Mouse (Mus musculus) spleen, adult 2 months (tissue): ENCODE results near the gene Tead3. TPM values are rescaled to one million over a fixed set of nuclear protein-coding genes. Genes with fewer than 3 reads are reported as not detected.

Experiments
- DNase-seq, 2 experiments: peaks; one replicate each; pipeline versions ENCODE4 v3.0.0 to v3.0.0-alpha.2; 2012 to 2021; ENCODE audit warnings: low spot score in 2 of 2, low read depth in 1 of 2
- H3K27ac ChIP-seq: fragments of 200-500 bp; 2 replicates; pipeline ENCODE4 v1.5.1; 2012; ENCODE audit warnings: low read length, inconsistent platforms; ENCODE audit not compliant: insufficient read depth
- H3K27me3 ChIP-seq: fragments of 200-500 bp; 2 replicates; pipeline ENCODE4 v1.6.1; 2012; ENCODE audit warnings: mild to moderate bottlenecking, moderate library complexity, low read length, inconsistent platforms; ENCODE audit not compliant: control insufficient read depth, insufficient read depth
- H3K36me3 ChIP-seq: fragments of 200-500 bp; 2 replicates; pipeline ENCODE4 v1.6.1; 2012; ENCODE audit warnings: mild to moderate bottlenecking, low read length, inconsistent platforms; ENCODE audit not compliant: control insufficient read depth, insufficient read depth
- H3K4me1 ChIP-seq: fragments of 200-500 bp; 2 replicates; pipeline ENCODE4 v1.6.1; 2011; ENCODE audit warnings: inconsistent platforms; ENCODE audit not compliant: control insufficient read depth, insufficient read depth, insufficient read length
- H3K4me3 ChIP-seq: fragments of 200-500 bp; 2 replicates; pipeline ENCODE4 v1.5.1; 2011; ENCODE audit warnings: mild to moderate bottlenecking, inconsistent platforms; ENCODE audit not compliant: insufficient read depth, insufficient read length; ENCODE audit errors: extremely low read depth
- CTCF ChIP-seq: fragments of 200-500 bp; IDR thresholded peaks from 2 replicates; pipeline ENCODE4 v1.5.1; 2011; ENCODE audit warnings: mild to moderate bottlenecking, inconsistent platforms; ENCODE audit not compliant: insufficient read depth, insufficient read length, insufficient replicate concordance; ENCODE audit errors: extremely low read depth
- POLR2A ChIP-seq: fragments of 200-500 bp; IDR thresholded peaks from 2 replicates; pipeline ENCODE4 v1.6.1; 2011; ENCODE audit warnings: low read depth, low read length, inconsistent platforms
- WGBS: fragments of 180-500 bp; shearing (Covaris S2); methylation state at CpG from one replicate; pipeline ENCODE4 v1.1.7; 2018; 5-methylcytosine and 5-hydroxymethylcytosine counted together
- polyA plus RNA-seq: library from polyadenylated mRNA; depleted of rRNA; stranded (reverse); fragments of >200 nt; gene quantifications from 2 replicates; pipeline ENCODE4 v1.2.3, GENCODE M21; 2012

Tead3 gene
- polyA plus RNA-seq, 1 experiment, result 4.3 TPM

GRCm38 (mm10) chr17:28369056-28369455, 18.4 kb upstream of the Tead3 start:
- no peak for TF ChIP-seq CTCF
- TF ChIP-seq POLR2A, result no peak
- Histone ChIP-seq H3K27ac (no peak overlapping the region), H3K4me3 (no peak overlapping the region), H3K4me1 (no peaks in the 10 kb centered on the region), H3K27me3 (peaks cover 13% of the 10 kb centered on the region; the same call in 1 of the 2 replicates), H3K36me3 (no peaks in the 10 kb centered on the region)
- WGBS, result 78% methylated on average over 5 of the region's 5 CpGs
- DNase-seq, result no peak

- peaks cover 15% of the 10 kb centered on the region; the same call in 1 of the 2 replicates for H3K27me3 ChIP-seq
- H3K36me3 ChIP-seq, result no peaks in the 10 kb centered on the region
- DNase-seq, result peak in 1 of 2 experiments; percentile 65
- no peak overlapping the region for H3K4me3 ChIP-seq
- 3% methylated on average over 13 of the region's 13 CpGs for WGBS
- no peak overlapping the region for H3K27ac ChIP-seq
- TF ChIP-seq CTCF (peak; percentile 89), POLR2A (no peak)
- no peaks in the 10 kb centered on the region for H3K4me1 ChIP-seq
Measured at GRCm38 (mm10) chr17:28368449-28368848, 17.8 kb upstream of the Tead3 start.

- H3K4me3 ChIP-seq, result no peak within 1 kb of the TSS
- H3K27me3 ChIP-seq, result peaks cover 20% of the 10 kb centered on the region; the same call in 1 of the 2 replicates
- TF ChIP-seq POLR2A, result no peak
- no peak for TF ChIP-seq CTCF
- no peak within 1 kb of the TSS for H3K27ac ChIP-seq
- DNase-seq, result no peak
- no peaks in the 10 kb centered on the region for H3K36me3 ChIP-seq
- no peaks in the 10 kb centered on the region; the same call in 1 of the 2 replicates for H3K4me1 ChIP-seq
- WGBS, result 70% methylated on average over 8 of the region's 8 CpGs
Measured at GRCm38 (mm10) chr17:28365122-28365521, 14.5 kb upstream of the Tead3 start, which contains the start of gene Tulp1. Gene Tulp1 (minus strand): TSS chr17:28365222.

GRCm38 (mm10) chr17:28363507-28363906, 12.9 kb upstream of the Tead3 start:
- DNase-seq, result no peak
- no peak for TF ChIP-seq CTCF
- no peak for TF ChIP-seq POLR2A
- 48% methylated on average over 6 of the region's 6 CpGs for WGBS
- Histone ChIP-seq H3K27ac (no peak overlapping the region), H3K36me3 (no peaks in the 10 kb centered on the region), H3K4me3 (no peak overlapping the region), H3K4me1 (no peaks in the 10 kb centered on the region; the same call in 1 of the 2 replicates), H3K27me3 (peaks cover 20% of the 10 kb centered on the region; the same call in 1 of the 2 replicates)

- 5% methylated on average over 25 of the region's 25 CpGs for WGBS
- H3K27me3 ChIP-seq, result peaks cover 20% of the 10 kb centered on the region; the same call in 1 of the 2 replicates
- no peak overlapping the region for H3K4me3 ChIP-seq
- no peaks in the 10 kb centered on the region; the same call in 1 of the 2 replicates for H3K4me1 ChIP-seq
- H3K36me3 ChIP-seq, result no peaks in the 10 kb centered on the region
- no peak for DNase-seq
- TF ChIP-seq POLR2A (no peak), CTCF (no peak)
- no peak overlapping the region for H3K27ac ChIP-seq
Measured at GRCm38 (mm10) chr17:28362653-28363292, 12.2 kb upstream of the Tead3 start.

- WGBS, result 40% methylated on average over 11 of the region's 11 CpGs
- TF ChIP-seq CTCF (no peak), POLR2A (no peak)
- Histone ChIP-seq H3K4me1 (no peaks in the 10 kb centered on the region; the same call in 1 of the 2 replicates), H3K27me3 (peaks cover 20% of the 10 kb centered on the region; the same call in 1 of the 2 replicates), H3K36me3 (no peaks in the 10 kb centered on the region), H3K27ac (no peak overlapping the region), H3K4me3 (no peak overlapping the region)
- no peak for DNase-seq
Measured at GRCm38 (mm10) chr17:28361921-28362652, 11.5 kb upstream of the Tead3 start.
